In the genomic region with DNA sequence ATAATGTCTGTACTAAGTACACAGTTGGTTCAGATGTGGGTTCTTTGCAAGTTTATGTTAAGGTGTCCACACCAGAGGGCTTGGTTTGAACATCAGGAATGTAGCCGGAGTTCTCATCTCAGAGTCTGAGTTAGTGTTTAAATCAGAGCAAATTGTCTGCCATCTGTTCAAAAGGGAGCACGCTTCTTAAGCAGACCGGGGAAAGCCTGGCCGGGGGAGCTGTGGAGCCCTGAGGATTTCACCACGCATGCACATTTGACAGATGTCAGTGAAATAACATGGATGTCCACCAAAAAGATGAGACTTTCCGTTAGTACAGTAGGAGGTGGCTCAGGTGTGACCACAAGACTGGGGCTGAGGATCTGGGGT, we compare ENCODE assay signal across 16 mouse cellular contexts.
DNase-seq lines count a peak whose midpoint lies in the region; ATAC-seq lines count a peak whose summit lies in the region.
"Had no signal": no experiment of that assay in that cellular context is flagged by ENCODE, and none has a peak within 500 bp of the region (broad histone marks: within the 10 kb centered on the region; RNA-seq: fewer than 3 reads in every experiment).

No protein-coding gene starts in this region.

- no peak for ATAC-seq in forebrain, embryonic 14.5 days
- ATAC-seq in forebrain, embryonic 15.5 days (replicated peaks) = no peak
- no peak for ATAC-seq in megakaryocyte-erythroid progenitor cell, adult 5-6 weeks (replicated peaks; ENCODE audit: low FRiP score, low TSS enrichment, poor library complexity, severe bottlenecking)
- ATAC-seq: liver, postnatal 0 days; Patski had no signal

- H3K4me3 ChIP-seq in forebrain, embryonic 14.5 days (ENCODE audit: low read depth, low read length) = no peak overlapping the region
- no peak overlapping the region for H3K4me3 ChIP-seq in forebrain, embryonic 15.5 days
- H3K4me3 ChIP-seq in embryonic facial prominence, embryonic 10.5 days = no peak overlapping the region
- H3K4me3 ChIP-seq: erythroblast, embryonic 14.5 days; heart, embryonic 15.5 days; limb, embryonic 15.5 days had no signal

- H3K27ac ChIP-seq in forebrain, embryonic 14.5 days (ENCODE audit: low read depth, low read length) = no peak overlapping the region
- H3K27ac ChIP-seq in forebrain, embryonic 15.5 days (replicated peaks) = no peak overlapping the region
- H3K27ac ChIP-seq in embryonic facial prominence, embryonic 10.5 days (replicated peaks) = no peak overlapping the region
- H3K27ac ChIP-seq: heart, embryonic 15.5 days; limb, embryonic 15.5 days had no signal

- peak; percentile 67 for DNase-seq in forebrain, embryonic 14.5 days (ENCODE audit: low spot score)
- DNase-seq in brain, adult 2 months (ENCODE audit: low read depth, low spot score) = peak; percentile 24
- DNase-seq in embryonic facial prominence, embryonic 10.5 days (ENCODE audit: low spot score) = peak; percentile 20
- peak; percentile 39 for DNase-seq in mesoderm, embryonic 11.5 days (ENCODE audit: low read depth, low spot score)
- no peak for DNase-seq in thymus, postnatal 10 days (ENCODE audit: low spot score in 2 of 2)
- no peak for DNase-seq in testis, postnatal 14 days (ENCODE audit: low spot score)
- DNase-seq: cerebellum, adult 11-12 months; kidney, adult 8-10 months; liver, postnatal 0 days; right cerebral cortex, postnatal 25 days had no signal

- H3K27me3 ChIP-seq in forebrain, embryonic 14.5 days (replicated peaks; ENCODE audit: control insufficient read depth, insufficient read depth, low read length) = no peaks in the 10 kb centered on the region
- peaks cover 13% of the 10 kb centered on the region for H3K27me3 ChIP-seq in forebrain, embryonic 15.5 days
- peaks cover 56% of the 10 kb centered on the region for H3K27me3 ChIP-seq in embryonic facial prominence, embryonic 10.5 days (replicated peaks; ENCODE audit: low read depth, poor library complexity, severe bottlenecking)

- H3K4me1 ChIP-seq in forebrain, embryonic 14.5 days (ENCODE audit: control insufficient read depth, insufficient read depth, low read length) = peaks cover 29% of the 10 kb centered on the region
- H3K4me1 ChIP-seq in forebrain, embryonic 15.5 days = peaks cover 39% of the 10 kb centered on the region
- H3K4me1 ChIP-seq in embryonic facial prominence, embryonic 10.5 days = peaks cover 40% of the 10 kb centered on the region

- H3K9ac ChIP-seq in forebrain, embryonic 14.5 days (ENCODE audit: low read length) = no peak overlapping the region
- no peak overlapping the region for H3K9ac ChIP-seq in forebrain, embryonic 15.5 days (replicated peaks)
- H3K9ac ChIP-seq: heart, embryonic 15.5 days; limb, embryonic 15.5 days; liver, postnatal 0 days had no signal

- no peaks in the 10 kb centered on the region for H3K36me3 ChIP-seq in forebrain, embryonic 14.5 days (ENCODE audit: control insufficient read depth, insufficient read depth, low read length)
- no peaks in the 10 kb centered on the region for H3K36me3 ChIP-seq in forebrain, embryonic 15.5 days
- no peaks in the 10 kb centered on the region for H3K36me3 ChIP-seq in embryonic facial prominence, embryonic 10.5 days (replicated peaks)
- H3K36me3 ChIP-seq: heart, embryonic 15.5 days; limb, embryonic 15.5 days had no signal

- WGBS in forebrain, embryonic 14.5 days = 31% methylated on average over 6 of the region's 6 CpGs
- WGBS in forebrain, embryonic 15.5 days = 25% methylated on average over 6 of the region's 6 CpGs
- WGBS in embryonic facial prominence, embryonic 10.5 days = 48% methylated on average over 6 of the region's 6 CpGs

- no peaks in the 10 kb centered on the region for H3K9me3 ChIP-seq in forebrain, embryonic 14.5 days (replicated peaks; ENCODE audit: control insufficient read depth, low read length)
- no peaks in the 10 kb centered on the region for H3K9me3 ChIP-seq in forebrain, embryonic 15.5 days
- H3K9me3 ChIP-seq in embryonic facial prominence, embryonic 10.5 days = no peaks in the 10 kb centered on the region
- H3K9me3 ChIP-seq: heart, embryonic 15.5 days; limb, embryonic 15.5 days had no signal

- H3K4me2 ChIP-seq in forebrain, embryonic 14.5 days (ENCODE audit: low read length) = no peak overlapping the region
- H3K4me2 ChIP-seq in forebrain, embryonic 15.5 days (replicated peaks) = no peak overlapping the region
- H3K4me2 ChIP-seq: heart, embryonic 15.5 days; limb, embryonic 15.5 days had no signal

Comparison
In these comparisons a context has a peak if more than half of its experiments do, and no peak if none do; other contexts are left out.
1. DNase-seq: peak in forebrain, embryonic 14.5 days (single experiment), brain, adult 2 months (single experiment), embryonic facial prominence, embryonic 10.5 days (single experiment) and mesoderm, embryonic 11.5 days (single experiment); none in thymus, postnatal 10 days (0 of 2) and testis, postnatal 14 days (single experiment).